Mouse (Mus musculus) cortical plate, adult 2 months (tissue): ENCODE measurements around the gene Kdm1a.

Experiments used
- CTCF ChIP-seq: fragments of 200-500 bp; IDR thresholded peaks from 2 replicates; pipeline ENCODE4 v1.5.1; 2011; ENCODE audit warnings: mild to moderate bottlenecking, control low read depth, low read length; ENCODE audit not compliant: insufficient read depth; ENCODE audit errors: extremely low read depth
- POLR2A ChIP-seq: fragments of 200-500 bp; IDR thresholded peaks from 2 replicates; pipeline ENCODE4 v1.6.1; 2011; ENCODE audit warnings: mild to moderate bottlenecking, low read length, control low read depth; ENCODE audit not compliant: insufficient read depth; ENCODE audit errors: extremely low read depth

- no peak for TF ChIP-seq CTCF
- TF ChIP-seq POLR2A = no peak
Measured at GRCm38 (mm10) chr4:136594006-136594405, 8.5 kb downstream of the Kdm1a start.
